Mouse (Mus musculus): Measurements from ENCODE around the gene Glud1. TPM values are rescaled to one million over a fixed set of nuclear protein-coding genes. Genes with fewer than 3 reads are reported as not detected.
"Not testable (repeated sequence)": the region's sequence is repeated elsewhere in the genome, so short reads cannot be mapped to it uniquely, and the experiment has no call there.

Glud1 gene
- polyA plus RNA-seq, 1 experiment from 2014 or later = 78.8 TPM

DNA sequence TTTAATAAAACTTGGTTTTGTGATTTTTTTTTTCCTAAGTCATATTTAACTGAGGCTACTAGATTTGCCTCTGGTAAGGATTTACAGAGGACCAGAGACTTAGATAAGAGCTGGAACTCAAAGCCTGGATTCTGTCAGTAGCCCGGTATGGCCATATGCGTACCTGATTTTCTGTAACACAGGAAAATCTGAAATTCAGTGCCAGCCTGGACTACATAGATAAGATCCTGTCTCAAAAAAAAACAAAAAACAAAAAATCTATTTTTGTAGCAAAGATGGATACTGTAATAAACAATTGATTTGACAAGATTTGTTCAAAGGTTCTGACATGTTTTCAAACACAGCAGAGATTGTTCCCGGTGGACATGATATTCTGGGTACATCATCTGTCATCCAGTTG lies 3.1 kb downstream of the Glud1 start:
- Histone ChIP-seq H3K27me3 (no peaks in the 10 kb centered on the region), H3K4me2 (replicated peaks) (no peak overlapping the region), H3K9ac (no peak overlapping the region), H3K4me3 (no peak overlapping the region), H3K4me1 (peaks cover 25% of the 10 kb centered on the region), H3K9me3 (no peaks in the 10 kb centered on the region), H3K27ac (no peak overlapping the region), H3K36me3 (peaks cover 4% of the 10 kb centered on the region; the same call in 1 of the 2 replicates)
- 90% methylated on average over 3 of the region's 3 CpGs for WGBS
- ATAC-seq (ENCODE audit: low FRiP score, low read depth) = no peak

- not testable (repeated sequence) for ATAC-seq (ENCODE audit: low FRiP score, low read depth); H3K4me3 ChIP-seq; H3K36me3 ChIP-seq; H3K27ac ChIP-seq; H3K4me2 ChIP-seq (replicated peaks); H3K27me3 ChIP-seq; H3K9ac ChIP-seq; H3K9me3 ChIP-seq
- 91% methylated on average over 8 of the region's 8 CpGs for WGBS
- H3K4me1 ChIP-seq = peaks cover 25% of the 10 kb centered on the region
Observed at GRCm38 (mm10) chr14:34314383-34314782, 3.9 kb downstream of the Glud1 start.

- 0 out of 2 replicates have a peak, but pooled peaks cover 1% of the 10 kb centered on the region for H3K9me3 ChIP-seq
- no peak for ATAC-seq (ENCODE audit: low FRiP score, low read depth)
- peaks cover 9% of the 10 kb centered on the region for H3K36me3 ChIP-seq
- no peak overlapping the region for H3K9ac ChIP-seq
- H3K4me1 ChIP-seq = peaks cover 25% of the 10 kb centered on the region
- H3K27me3 ChIP-seq = no peaks in the 10 kb centered on the region
- 59% methylated on average over 3 of the region's 3 CpGs for WGBS
- no peak overlapping the region for H3K4me2 ChIP-seq (replicated peaks)
- no peak overlapping the region for H3K27ac ChIP-seq
- no peak overlapping the region for H3K4me3 ChIP-seq
Observed at GRCm38 (mm10) chr14:34314796-34315195, 4.3 kb downstream of the Glud1 start.

- no peak overlapping the region for H3K27ac ChIP-seq
Observed at GRCm38 (mm10) chr14:34316346-34316745, 5.8 kb downstream of the Glud1 start.

DNA sequence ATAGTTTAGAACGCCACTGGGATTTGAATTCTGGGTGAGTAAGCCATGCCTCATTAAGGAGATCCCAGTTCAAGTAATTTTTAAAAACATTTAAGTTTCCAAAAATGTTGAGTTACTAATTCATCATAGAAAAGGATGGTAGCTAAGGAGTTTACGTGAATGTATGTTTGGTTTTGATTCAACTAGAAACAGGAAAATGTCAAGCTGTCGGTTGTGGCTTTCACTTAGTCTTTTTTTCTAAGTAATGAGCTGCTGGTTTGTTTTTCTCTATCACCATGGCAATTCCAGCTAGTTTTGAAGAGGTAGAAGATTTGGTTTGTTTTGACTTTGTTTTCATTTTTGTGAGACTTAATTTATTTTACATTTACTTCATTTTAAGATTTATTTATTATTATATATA lies 6.9 kb downstream of the Glud1 start:
- no peak overlapping the region for H3K4me3 ChIP-seq
- H3K27ac ChIP-seq = no peak overlapping the region
- no peaks in the 10 kb centered on the region for H3K27me3 ChIP-seq
- no peak for ATAC-seq (ENCODE audit: low FRiP score, low read depth)
- peaks cover 17% of the 10 kb centered on the region for H3K4me1 ChIP-seq
- peaks cover 24% of the 10 kb centered on the region for H3K36me3 ChIP-seq
- H3K9ac ChIP-seq = no peak overlapping the region
- no peak overlapping the region for H3K4me2 ChIP-seq (replicated peaks)
- H3K9me3 ChIP-seq = 0 out of 2 replicates have a peak, but pooled peaks cover 3% of the 10 kb centered on the region
- WGBS = 82% methylated on average over 3 of the region's 3 CpGs

More at GRCm38 (mm10) chr14:34316346-34316745, 5.8 kb downstream of the Glud1 start:
- no peak for ATAC-seq (ENCODE audit: low FRiP score, low read depth)
- Histone ChIP-seq H3K36me3 (peaks cover 21% of the 10 kb centered on the region), H3K4me3 (no peak overlapping the region), H3K27me3 (no peaks in the 10 kb centered on the region), H3K4me1 (peaks cover 25% of the 10 kb centered on the region), H3K9ac (no peak overlapping the region), H3K4me2 (replicated peaks) (no peak overlapping the region), H3K9me3 (0 out of 2 replicates have a peak, but pooled peaks cover 3% of the 10 kb centered on the region)
- WGBS = 95% methylated on average over 2 of the region's 2 CpGs

GRCm38 (mm10) chr14:34318113-34318512 lies 7.6 kb downstream of the Glud1 start:
- H3K36me3 ChIP-seq = peaks cover 27% of the 10 kb centered on the region
- no peaks in the 10 kb centered on the region for H3K27me3 ChIP-seq
- 0 out of 2 replicates have a peak, but pooled peaks cover 3% of the 10 kb centered on the region for H3K9me3 ChIP-seq
- H3K4me2 ChIP-seq (replicated peaks) = no peak overlapping the region
- no peak overlapping the region for H3K9ac ChIP-seq
- H3K4me1 ChIP-seq = peaks cover 11% of the 10 kb centered on the region
- no peak overlapping the region for H3K27ac ChIP-seq
- no peak for ATAC-seq (ENCODE audit: low FRiP score, low read depth)
- no peak overlapping the region for H3K4me3 ChIP-seq

- WGBS = 95% methylated on average over 5 of the region's 5 CpGs
- Histone ChIP-seq H3K4me2 (replicated peaks) (no peak overlapping the region), H3K27me3 (no peaks in the 10 kb centered on the region), H3K4me3 (no peak overlapping the region), H3K27ac (no peak overlapping the region), H3K9ac (no peak overlapping the region), H3K4me1 (no peaks in the 10 kb centered on the region), H3K9me3 (0 out of 2 replicates have a peak, but pooled peaks cover 3% of the 10 kb centered on the region), H3K36me3 (peaks cover 58% of the 10 kb centered on the region)
- no peak for ATAC-seq (ENCODE audit: low FRiP score, low read depth)
Observed at GRCm38 (mm10) chr14:34323576-34324085, 13.1 kb downstream of the Glud1 start.

GRCm38 (mm10) chr14:34326606-34327005 lies 16.1 kb downstream of the Glud1 start:
- 90% methylated on average over 3 of the region's 3 CpGs for WGBS
- peaks cover 66% of the 10 kb centered on the region for H3K36me3 ChIP-seq
- H3K9me3 ChIP-seq = no peaks in the 10 kb centered on the region

DNA sequence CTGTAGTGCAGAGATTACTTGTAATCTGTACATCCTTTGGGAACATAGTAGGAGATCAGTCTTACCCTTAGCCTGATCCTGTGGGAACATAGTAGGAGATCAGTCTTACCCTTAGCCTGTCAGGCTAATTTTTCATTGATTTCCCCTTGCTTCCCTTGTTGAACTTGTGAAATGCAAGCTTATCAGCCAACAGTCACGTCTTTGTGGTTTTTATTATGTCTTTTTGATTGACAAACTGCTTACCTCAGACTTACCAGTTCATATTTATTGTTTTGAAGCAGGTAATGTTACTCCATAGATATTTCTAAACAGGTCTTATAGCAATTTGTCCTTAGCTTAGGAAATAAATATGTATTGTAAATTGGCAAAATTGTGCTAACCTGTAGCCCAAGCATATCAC lies 17.1 kb downstream of the Glud1 start:
- Histone ChIP-seq H3K36me3 (peaks cover 72% of the 10 kb centered on the region), H3K9ac (no peak overlapping the region), H3K4me3 (no peak overlapping the region), H3K27ac (no peak overlapping the region), H3K4me2 (replicated peaks) (no peak overlapping the region), H3K27me3 (no peaks in the 10 kb centered on the region), H3K4me1 (no peaks in the 10 kb centered on the region), H3K9me3 (no peaks in the 10 kb centered on the region)
- WGBS = 84% methylated on average over 1 of the region's 1 CpGs
- no peak for ATAC-seq (ENCODE audit: low FRiP score, low read depth)

More at GRCm38 (mm10) chr14:34326606-34327005, 16.1 kb downstream of the Glud1 start:
- H3K4me1 ChIP-seq = no peaks in the 10 kb centered on the region
- no peak overlapping the region for H3K4me3 ChIP-seq
- no peaks in the 10 kb centered on the region for H3K27me3 ChIP-seq
- no peak for ATAC-seq (ENCODE audit: low FRiP score, low read depth)
- H3K27ac ChIP-seq = no peak overlapping the region
- no peak overlapping the region for H3K9ac ChIP-seq
- no peak overlapping the region for H3K4me2 ChIP-seq (replicated peaks)

- Histone ChIP-seq H3K9ac (no peak overlapping the region), H3K36me3 (peaks cover 75% of the 10 kb centered on the region), H3K27me3 (no peaks in the 10 kb centered on the region), H3K4me3 (no peak overlapping the region), H3K4me1 (no peaks in the 10 kb centered on the region), H3K27ac (no peak overlapping the region), H3K4me2 (replicated peaks) (no peak overlapping the region), H3K9me3 (no peaks in the 10 kb centered on the region)
- no peak for ATAC-seq (ENCODE audit: low FRiP score, low read depth)
- 92% methylated on average over 9 of the region's 9 CpGs for WGBS
Observed at GRCm38 (mm10) chr14:34330657-34331158, 20.2 kb downstream of the Glud1 start.

GRCm38 (mm10) chr14:34331886-34332285 lies 21.4 kb downstream of the Glud1 start:
- WGBS = 75% methylated on average over 3 of the region's 3 CpGs
- H3K4me1 ChIP-seq = no peaks in the 10 kb centered on the region
- peaks cover 79% of the 10 kb centered on the region for H3K36me3 ChIP-seq
- no peaks in the 10 kb centered on the region for H3K9me3 ChIP-seq
- H3K9ac ChIP-seq = no peak overlapping the region
- ATAC-seq (ENCODE audit: low FRiP score, low read depth) = no peak
- no peak overlapping the region for H3K4me2 ChIP-seq (replicated peaks)
- no peak overlapping the region for H3K4me3 ChIP-seq
- no peaks in the 10 kb centered on the region for H3K27me3 ChIP-seq
- no peak overlapping the region for H3K27ac ChIP-seq

DNA sequence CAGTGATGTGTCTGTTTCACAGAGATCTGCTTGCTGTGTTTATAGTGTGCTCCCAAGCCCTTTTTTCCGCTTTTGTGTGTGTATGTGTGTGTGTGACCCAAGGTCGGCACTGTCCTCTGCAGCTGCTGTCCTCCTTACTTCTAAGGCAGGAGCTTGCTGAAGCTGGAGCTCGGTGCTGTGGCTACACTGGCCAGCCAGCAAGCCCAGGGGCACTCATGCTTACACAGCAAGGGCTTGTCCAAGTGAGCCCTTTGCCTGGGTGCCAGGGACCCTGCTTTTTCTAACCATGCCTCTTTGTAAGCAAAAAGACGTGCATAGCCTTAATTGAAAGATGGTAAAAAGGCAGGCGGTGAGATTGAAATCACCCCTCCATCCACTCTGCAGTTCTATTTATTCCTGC lies 21.9 kb downstream of the Glud1 start:
- H3K9me3 ChIP-seq = no peaks in the 10 kb centered on the region
- ATAC-seq (ENCODE audit: low FRiP score, low read depth) = no peak
- no peak overlapping the region for H3K4me2 ChIP-seq (replicated peaks)
- H3K27ac ChIP-seq = no peak overlapping the region
- peaks cover 82% of the 10 kb centered on the region for H3K36me3 ChIP-seq
- H3K9ac ChIP-seq = no peak overlapping the region
- 88% methylated on average over 5 of the region's 5 CpGs for WGBS
- H3K27me3 ChIP-seq = no peaks in the 10 kb centered on the region
- H3K4me3 ChIP-seq = no peak overlapping the region
- H3K4me1 ChIP-seq = no peaks in the 10 kb centered on the region

DNA sequence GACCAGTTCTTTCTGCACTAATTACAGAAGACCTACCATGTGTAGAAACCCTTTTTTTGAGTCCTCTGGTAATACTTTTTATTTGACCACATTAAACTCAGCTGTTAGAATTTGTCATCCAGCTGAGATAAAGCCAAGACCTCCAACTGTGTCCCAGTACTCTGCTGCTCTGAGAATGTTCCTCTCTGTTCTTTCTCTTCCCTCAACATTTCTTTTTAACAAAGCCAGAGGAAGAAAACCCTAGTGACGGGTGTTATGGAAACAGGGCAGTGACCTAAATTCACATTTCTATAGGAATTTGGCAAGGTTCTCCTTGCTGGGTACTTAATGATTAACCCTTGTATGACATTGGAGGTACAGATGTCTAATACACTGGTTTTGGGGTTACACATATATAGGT lies 28.9 kb downstream of the Glud1 start:
- no peak overlapping the region for H3K4me2 ChIP-seq (replicated peaks)
- H3K9me3 ChIP-seq = no peaks in the 10 kb centered on the region
- H3K4me3 ChIP-seq = no peak overlapping the region
- H3K27ac ChIP-seq = no peak overlapping the region
- peaks cover 90% of the 10 kb centered on the region for H3K36me3 ChIP-seq
- ATAC-seq (ENCODE audit: low FRiP score, low read depth) = no peak
- no peaks in the 10 kb centered on the region for H3K4me1 ChIP-seq
- no peaks in the 10 kb centered on the region for H3K27me3 ChIP-seq
- 79% methylated on average over 1 of the region's 1 CpGs for WGBS
- H3K9ac ChIP-seq = no peak overlapping the region

Measured in limb, embryonic 13.5 days (tissue).